Mouse (Mus musculus): Measurements from ENCODE around the gene Arid1b. TPM values are rescaled to one million over a fixed set of nuclear protein-coding genes. Genes with fewer than 3 reads are reported as not detected.

Arid1b gene
- polyA plus RNA-seq, 1 experiment from 2014 or later = 46.4 TPM

DNA sequence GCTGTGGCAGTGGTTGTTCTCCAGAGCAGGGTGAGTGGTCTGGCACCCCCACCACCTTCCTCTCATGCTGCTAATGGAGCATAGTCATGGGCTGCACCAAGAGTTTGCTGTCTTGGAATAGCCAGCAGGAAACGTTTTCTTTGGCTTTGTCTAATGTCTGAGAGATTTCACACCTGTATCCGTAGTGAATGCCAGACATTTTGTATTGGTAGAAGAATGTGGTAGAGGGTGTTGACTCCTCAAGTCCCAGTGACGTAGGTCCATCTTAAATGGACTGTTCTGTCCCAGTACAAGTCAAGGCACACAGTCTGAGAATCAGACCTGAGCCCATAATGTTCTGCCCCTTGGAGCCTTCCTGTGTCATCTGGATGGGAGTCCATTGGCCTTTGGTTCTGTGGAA lies 39.2 kb downstream of the Arid1b start:
- CTCF ChIA-PET = interaction anchor here (1.1 kb wide), 1 partner anchor 9 kb away, joined by 3 read pairs; no protein-coding TSS in a partner anchor
- ATAC-seq = no peak
- in situ Hi-C loops (cut with MboI; ENCODE audit: low pct_unique_long_range_greater_than_20kb) = loop anchor here (25.0 kb wide), 1 partner anchor 1471 kb away; the partner anchor contains the start of gene Tfb1m
- no peaks in the 10 kb centered on the region for H3K27me3 ChIP-seq
- TF ChIP-seq CTCF (IDR thresholded peaks at IDR 0.05) = no peak
- POLR2A ChIA-PET = interaction anchor here (0.6 kb wide), 1 partner anchor 397 kb away, joined by 3 read pairs; no protein-coding TSS in a partner anchor
- DNase-seq (ENCODE audit: low read depth, low spot score) = no peak

- in situ Hi-C loops (cut with MboI; ENCODE audit: low pct_unique_long_range_greater_than_20kb) = loop anchor here (25.0 kb wide), 1 partner anchor 1472 kb away; the partner anchor contains the start of gene Tfb1m
- no peak for TF ChIP-seq CTCF (IDR thresholded peaks at IDR 0.05)
- CTCF ChIA-PET = no interaction called here
- no peaks in the 10 kb centered on the region for H3K27me3 ChIP-seq
- POLR2A ChIA-PET = no interaction called here
- DNase-seq (ENCODE audit: low read depth, low spot score) (no peak), ATAC-seq (no peak)
Observed at GRCm38 (mm10) chr17:5034201-5034600, 40.1 kb downstream of the Arid1b start.

- ATAC-seq (peak; percentile 46), DNase-seq (ENCODE audit: low read depth, low spot score) (no peak)
- ChIA-PET CTCF (interaction anchor here (1.2 to 1.6 kb wide), 3 partner anchors 9 to 38 kb away, joined by 3 read pairs; no protein-coding TSS in a partner anchor), POLR2A (no interaction called here)
- in situ Hi-C loops (cut with MboI; ENCODE audit: low pct_unique_long_range_greater_than_20kb) = loop anchor here (25.0 kb wide), 1 partner anchor 1474 kb away; the partner anchor contains the start of gene Tfb1m
- H3K27me3 ChIP-seq = no peaks in the 10 kb centered on the region
- TF ChIP-seq CTCF (IDR thresholded peaks at IDR 0.05) = no peak
Observed at GRCm38 (mm10) chr17:5036200-5036835, 42.2 kb downstream of the Arid1b start.

- DNase-seq (ENCODE audit: low read depth, low spot score) = no peak
- TF ChIP-seq CTCF (IDR thresholded peaks at IDR 0.05) = no peak
- H3K27me3 ChIP-seq = no peaks in the 10 kb centered on the region
- in situ Hi-C loops (cut with MboI; ENCODE audit: low pct_unique_long_range_greater_than_20kb) = loop anchor here (25.0 kb wide), 1 partner anchor 1475 kb away; the partner anchor contains the start of gene Tfb1m
- CTCF ChIA-PET = no interaction called here
- POLR2A ChIA-PET = no interaction called here
- ATAC-seq = no peak
Observed at GRCm38 (mm10) chr17:5037199-5037598, 43.1 kb downstream of the Arid1b start.

- in situ Hi-C loops (cut with MboI; ENCODE audit: low pct_unique_long_range_greater_than_20kb) = loop anchor here (25.0 kb wide), 1 partner anchor 1478 kb away; the partner anchor contains the start of gene Tfb1m
- no peak for TF ChIP-seq CTCF (IDR thresholded peaks at IDR 0.05)
- DNase-seq (ENCODE audit: low read depth, low spot score) (no peak), ATAC-seq (no peak)
- ChIA-PET CTCF (no interaction called here), POLR2A (no interaction called here)
- no peaks in the 10 kb centered on the region for H3K27me3 ChIP-seq
Observed at GRCm38 (mm10) chr17:5039826-5040225, 45.7 kb downstream of the Arid1b start.

GRCm38 (mm10) chr17:5043871-5044270 lies 49.7 kb downstream of the Arid1b start:
- TF ChIP-seq CTCF (IDR thresholded peaks at IDR 0.05) = no peak
- ATAC-seq (peak; percentile 91), DNase-seq (ENCODE audit: low read depth, low spot score) (peak; percentile 73)
- ChIA-PET CTCF (interaction anchor here (1.5 kb wide), 1 partner anchor 14 kb away, joined by 4 read pairs; no protein-coding TSS in a partner anchor), POLR2A (no interaction called here)
- in situ Hi-C loops (cut with MboI; ENCODE audit: low pct_unique_long_range_greater_than_20kb) = loop anchor here (25.0 kb wide), 1 partner anchor 1482 kb away; the partner anchor contains the start of gene Tfb1m
- H3K27me3 ChIP-seq = no peaks in the 10 kb centered on the region

- in situ Hi-C loops (cut with MboI; ENCODE audit: low pct_unique_long_range_greater_than_20kb) = loop anchor here (5.0 to 25.0 kb wide), 2 partner anchors 43 to 1483 kb away; partner anchors contain the start of gene Tfb1m
- ChIA-PET POLR2A (no interaction called here), CTCF (no interaction called here)
- H3K27me3 ChIP-seq = no peaks in the 10 kb centered on the region
- ATAC-seq (no peak), DNase-seq (ENCODE audit: low read depth, low spot score) (no peak)
- TF ChIP-seq CTCF (IDR thresholded peaks at IDR 0.05) = no peak
Observed at GRCm38 (mm10) chr17:5045613-5046012, 51.5 kb downstream of the Arid1b start.

GRCm38 (mm10) chr17:5047373-5047772 lies 53.2 kb downstream of the Arid1b start:
- POLR2A ChIA-PET = no interaction called here
- CTCF ChIA-PET = no interaction called here
- in situ Hi-C loops (cut with MboI; ENCODE audit: low pct_unique_long_range_greater_than_20kb) = loop anchor here (5.0 to 25.0 kb wide), 2 partner anchors 45 to 1485 kb away; partner anchors contain the start of gene Tfb1m
- ATAC-seq (no peak), DNase-seq (ENCODE audit: low read depth, low spot score) (no peak)
- no peak for TF ChIP-seq CTCF (IDR thresholded peaks at IDR 0.05)
- H3K27me3 ChIP-seq = no peaks in the 10 kb centered on the region

- ATAC-seq = peak; percentile 78
- POLR2A ChIA-PET = no interaction called here
- H3K27me3 ChIP-seq = no peaks in the 10 kb centered on the region
- in situ Hi-C loops (cut with MboI; ENCODE audit: low pct_unique_long_range_greater_than_20kb) = no loop called here
- TF ChIP-seq CTCF (IDR thresholded peaks at IDR 0.05) = no peak
- DNase-seq (ENCODE audit: low read depth, low spot score) = peak; percentile 69
- CTCF ChIA-PET = interaction anchor here (0.8 kb wide), 1 partner anchor 53 kb away, joined by 3 read pairs; no protein-coding TSS in a partner anchor
Observed at GRCm38 (mm10) chr17:5050266-5050665, 56.1 kb downstream of the Arid1b start.

DNA sequence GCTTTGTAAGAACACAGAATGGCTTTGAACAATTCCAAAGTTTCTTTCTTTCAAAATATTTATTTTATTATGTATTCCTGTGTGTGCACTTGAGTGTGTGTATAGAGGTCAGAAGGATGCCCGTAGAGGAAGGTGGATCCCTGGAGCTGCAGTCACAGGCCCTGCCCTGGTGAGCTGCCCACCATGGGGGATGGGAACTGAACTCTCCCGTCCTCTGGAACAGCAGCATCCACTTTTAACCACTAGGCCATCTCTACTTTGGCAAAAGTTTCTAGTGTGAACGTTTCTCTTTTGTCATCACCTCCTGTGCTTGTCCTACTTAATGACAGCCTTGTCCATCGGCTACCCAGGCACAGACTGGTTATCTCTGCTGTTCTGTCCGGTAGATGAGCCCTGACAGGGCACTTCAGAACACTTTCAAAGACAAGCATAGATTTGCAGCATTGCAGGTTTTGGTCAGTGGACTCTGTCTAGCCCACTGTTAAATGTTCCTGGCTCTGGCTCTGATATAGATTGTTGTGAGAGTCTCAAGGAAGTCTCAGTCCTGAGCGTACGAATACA lies 56.9 kb downstream of the Arid1b start:
- TF ChIP-seq CTCF (IDR thresholded peaks at IDR 0.05) = no peak
- DNase-seq (ENCODE audit: low read depth, low spot score) = no peak
- in situ Hi-C loops (cut with MboI; ENCODE audit: low pct_unique_long_range_greater_than_20kb) = no loop called here
- ChIA-PET POLR2A (no interaction called here), CTCF (no interaction called here)
- no peaks in the 10 kb centered on the region for H3K27me3 ChIP-seq
- no peak for ATAC-seq
